Mouse (Mus musculus) cerebellum, adult 18-20 months (tissue): ENCODE measurements around the gene Scyl3.

Experiments
- DNase-seq, 2 experiments: peaks; one replicate each; pipeline ENCODE4 v3.0.0; 2021

Scyl3 gene

DNA sequence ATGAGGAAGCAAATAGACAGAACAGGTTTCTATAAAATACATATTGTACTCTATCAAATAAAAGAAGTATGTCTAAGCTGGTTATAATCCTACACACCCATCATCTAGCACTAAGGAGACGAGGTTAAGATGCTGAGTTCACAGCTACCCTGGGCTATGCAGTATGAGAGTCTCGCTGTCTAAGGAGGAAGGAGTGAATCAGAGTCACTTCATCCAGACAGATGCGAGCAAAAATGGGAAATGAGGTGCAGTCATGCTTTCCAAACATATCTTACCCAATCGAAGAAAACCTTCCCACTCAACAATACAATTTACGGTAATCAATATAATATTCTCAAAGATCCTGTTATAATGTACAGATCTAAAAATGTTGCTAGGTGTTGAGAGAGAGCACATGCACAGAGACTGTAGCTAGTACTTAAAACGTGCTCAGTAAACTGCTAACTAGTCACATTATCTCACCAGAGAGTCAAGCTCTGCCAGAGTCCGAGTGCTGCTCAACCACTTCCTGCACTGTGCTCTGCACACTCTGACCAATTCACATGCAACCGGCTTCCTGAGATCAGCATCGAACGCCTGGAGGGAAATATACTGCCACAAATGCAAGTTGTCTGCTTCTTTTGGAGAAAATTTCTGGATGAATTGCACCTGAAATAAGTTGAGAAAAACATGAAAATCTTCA is 35.2 kb downstream of the Scyl3 start:
- DNase-seq: no peak

DNA sequence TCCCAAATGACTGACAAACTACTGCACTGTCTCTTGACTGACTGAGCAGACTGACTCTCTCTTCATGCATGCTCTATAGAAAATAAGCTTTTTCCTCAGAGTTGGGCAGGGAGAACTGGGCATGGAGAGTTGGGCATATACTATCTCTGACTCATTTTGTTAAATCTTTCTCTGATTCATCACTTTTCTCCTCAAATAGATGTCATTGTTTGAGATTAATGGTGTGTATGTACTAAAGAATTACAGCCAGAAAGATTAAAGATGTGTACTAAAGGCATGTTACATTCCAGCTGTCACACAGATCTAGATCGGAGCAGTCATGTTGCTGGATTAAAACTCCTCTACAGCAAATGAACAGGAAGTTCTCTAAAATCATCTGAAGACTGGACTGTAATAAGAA is 45.6 kb downstream of the Scyl3 start:
- DNase-seq: no peak

DNA sequence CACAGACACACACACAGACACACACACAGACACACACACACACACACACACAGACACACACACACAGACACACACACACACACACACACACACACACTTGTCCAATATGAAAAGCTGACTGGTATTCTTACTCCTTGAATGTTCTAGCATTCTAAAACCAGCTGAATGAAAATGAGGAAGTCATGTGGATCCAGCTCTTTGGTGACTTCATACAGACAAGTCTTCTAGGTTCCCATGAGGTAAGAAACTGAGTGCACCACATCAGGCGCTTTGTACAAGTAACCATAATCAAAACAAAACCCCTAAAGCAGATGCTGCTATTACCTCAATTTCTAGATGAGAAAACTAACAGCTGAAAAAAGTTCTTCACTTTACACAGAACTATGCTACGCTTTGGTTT is 46.2 kb downstream of the Scyl3 start:
- no peak for DNase-seq

DNA sequence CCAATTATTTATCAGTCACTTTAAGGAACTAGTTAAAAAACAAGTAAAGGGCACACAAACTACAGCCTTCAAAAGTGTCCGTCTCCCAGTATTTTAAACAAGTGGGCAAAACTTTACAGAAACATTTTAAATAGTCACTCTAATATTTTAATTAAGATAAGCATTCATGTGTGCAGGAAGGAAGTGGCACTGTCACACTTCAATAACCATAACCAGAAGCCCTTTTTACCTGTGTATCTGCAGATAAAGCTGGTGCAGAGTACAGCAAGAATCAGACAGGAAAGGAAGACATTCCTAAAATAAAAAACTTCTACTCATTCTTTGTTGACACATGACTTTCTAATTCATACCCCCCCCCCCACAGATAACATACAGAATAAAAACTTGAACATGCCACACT is 47.6 kb downstream of the Scyl3 start:
- no peak for DNase-seq

DNA sequence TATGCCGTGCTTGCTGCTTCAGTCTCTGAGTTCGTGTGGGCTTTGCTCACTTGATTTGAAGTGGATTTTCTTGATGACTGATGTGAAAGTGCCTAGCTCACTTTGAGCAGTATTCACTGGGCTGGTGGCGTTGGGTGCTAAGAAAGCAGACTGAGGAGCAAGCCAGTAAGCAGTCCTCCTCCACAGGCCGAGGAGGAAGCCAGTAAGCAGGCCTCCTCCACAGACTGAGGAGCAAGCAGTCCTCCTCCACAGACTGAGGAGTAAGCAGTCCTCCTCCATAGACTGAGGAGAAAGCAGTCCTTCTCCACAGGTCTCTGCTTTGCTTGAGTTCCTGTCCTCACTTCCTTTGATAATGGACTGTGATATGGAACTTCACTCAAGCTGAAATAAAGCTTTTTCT is 63.5 kb downstream of the Scyl3 start:
- DNase-seq: no peak

DNA sequence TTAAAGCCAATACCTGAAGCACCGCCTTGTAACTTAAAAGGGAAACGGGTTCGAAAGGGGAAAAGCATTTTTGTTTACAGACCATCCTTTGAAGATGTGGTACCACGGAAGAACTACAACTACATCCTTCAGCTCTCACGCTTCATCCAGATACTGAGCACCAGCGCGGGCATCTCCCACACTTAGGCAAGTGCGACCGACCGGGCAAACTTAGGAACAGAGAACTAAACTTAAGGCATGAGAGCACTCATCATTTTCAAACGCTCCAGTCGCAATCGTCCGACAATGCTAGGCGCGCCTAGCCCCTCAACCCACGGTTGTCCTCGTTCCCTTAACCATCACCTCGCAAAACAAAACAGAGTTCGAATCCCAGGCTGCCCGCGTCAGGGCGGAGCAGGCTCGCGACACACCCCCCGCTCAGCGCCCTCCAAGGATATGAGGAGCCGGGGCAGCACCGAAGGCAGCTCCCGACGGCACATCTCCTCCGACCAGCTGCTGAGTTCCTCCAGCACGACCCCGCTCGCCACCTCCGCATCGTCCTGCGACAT is 65.3 kb downstream of the Scyl3 start:
- DNase-seq: no peak

DNA sequence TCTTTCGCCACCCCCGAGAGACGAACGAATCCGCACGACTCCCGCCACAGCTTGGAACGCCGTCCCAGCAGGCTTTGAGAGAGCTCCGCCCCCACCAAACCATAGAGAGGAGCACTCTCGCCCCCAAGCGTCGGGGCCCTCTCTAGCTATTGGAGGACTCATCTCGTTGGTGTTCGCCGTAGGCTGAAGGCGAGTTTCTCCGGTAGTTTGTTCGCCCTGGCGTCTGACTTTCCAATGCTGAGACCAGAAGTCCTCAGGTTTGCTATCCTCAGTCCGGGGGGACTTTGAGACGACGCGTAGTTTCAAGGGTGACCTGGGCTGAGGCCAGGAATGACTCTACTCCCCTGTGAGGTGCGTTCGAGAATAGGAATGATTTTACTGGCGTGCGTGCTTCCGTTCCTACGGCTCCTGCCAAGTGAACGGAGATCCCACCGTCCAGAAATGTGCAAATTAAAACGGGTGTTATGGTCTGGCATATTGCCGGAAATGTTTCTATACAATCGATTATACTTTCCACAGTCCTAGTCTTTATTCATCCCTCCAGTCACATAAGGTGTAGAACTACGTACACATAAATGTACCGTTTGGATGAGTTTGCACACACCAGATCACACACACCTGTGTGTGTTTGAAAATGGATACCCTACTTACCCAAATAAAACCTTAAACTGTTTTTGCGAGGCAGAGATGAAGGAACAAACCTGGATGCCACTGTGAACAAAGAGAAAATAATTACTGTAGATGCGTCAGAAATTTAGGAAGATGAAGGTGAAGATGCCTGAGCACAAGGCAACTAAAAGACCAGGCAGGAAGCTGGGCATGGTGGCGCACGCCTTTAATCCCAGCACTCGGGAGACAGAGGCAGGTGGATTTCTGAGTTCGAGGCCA is 66.1 kb downstream of the Scyl3 start, which contains the start of the genes BC055324 and Mettl18:
BC055324 (minus strand) TSS at position 76 of the 888 bp plus-strand sequence.
Mettl18 (plus strand) TSS at position 169 of the 888 bp plus-strand sequence.
- peak; percentile 89 to 91 for DNase-seq

DNA sequence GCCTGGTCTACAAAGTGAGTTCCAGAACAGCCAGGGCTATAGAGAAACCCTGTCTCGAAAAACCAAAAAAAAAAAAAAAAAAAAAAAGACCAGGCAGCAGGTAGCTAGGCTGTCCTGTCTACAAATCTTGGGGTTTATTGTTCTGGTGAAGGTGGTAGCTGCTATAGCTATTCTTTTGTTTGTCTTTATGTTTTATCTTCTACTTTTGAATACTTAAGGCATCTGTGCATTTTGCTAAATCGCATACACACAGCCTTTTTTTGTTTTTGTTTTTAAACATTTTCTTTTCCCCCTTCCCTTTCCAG is 66.7 kb downstream of the Scyl3 start:
- DNase-seq: no peak

DNA sequence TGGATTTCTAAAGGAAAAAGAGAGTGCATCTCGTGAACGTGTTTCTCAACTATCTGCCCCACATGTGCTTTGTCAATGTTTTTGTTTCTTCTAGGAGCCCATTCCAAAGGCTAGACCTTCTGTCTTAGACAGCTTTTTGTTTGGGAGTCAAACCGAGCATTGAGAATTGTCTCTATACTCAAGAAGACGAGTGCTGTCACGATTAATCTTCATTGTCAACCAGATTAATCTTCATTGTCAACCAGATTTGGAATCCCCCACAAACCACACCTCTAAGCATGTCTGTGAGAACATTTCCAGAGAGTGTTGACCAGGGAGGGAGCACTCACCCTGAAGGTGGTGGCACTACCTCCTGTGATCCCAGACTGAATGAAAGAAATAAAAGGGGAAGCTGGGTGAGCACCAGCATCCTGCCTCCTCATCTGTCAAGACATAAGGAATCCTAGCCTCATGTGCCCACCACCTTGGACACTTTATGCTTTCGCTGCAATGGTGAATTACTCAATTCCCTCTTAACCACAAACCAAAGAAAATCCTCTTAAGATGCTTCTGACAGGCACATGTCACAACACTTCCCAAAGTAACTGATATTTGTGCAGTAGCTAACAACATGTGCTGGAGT is 73.0 kb downstream of the Scyl3 start:
- no peak for DNase-seq

DNA sequence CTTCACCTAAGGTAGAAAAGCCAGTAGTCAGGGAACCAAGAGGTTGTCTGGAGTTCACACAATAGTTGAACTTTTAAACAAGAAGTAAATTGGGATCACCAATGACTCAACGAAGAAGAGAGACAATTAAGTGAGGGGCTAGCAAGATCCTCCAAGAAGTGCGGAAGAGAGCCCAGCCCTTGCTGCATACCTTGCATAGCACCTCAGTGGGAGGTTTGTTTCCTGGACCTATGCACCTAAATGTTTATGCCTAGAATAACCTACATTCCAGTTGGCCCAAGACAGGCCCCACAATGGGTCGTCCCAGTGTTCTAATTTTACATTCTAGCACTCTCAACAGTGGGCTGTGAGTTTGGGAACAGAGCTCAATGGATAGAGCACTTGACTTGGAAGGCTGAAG is 75.4 kb downstream of the Scyl3 start:
- no peak for DNase-seq
